Mouse (Mus musculus): ENCODE measurements around the gene Zbtb16. TPM values are rescaled to one million over a fixed set of nuclear protein-coding genes. Genes with fewer than 3 reads are reported as not detected.

Zbtb16 gene
- total and polyA plus RNA-seq, 3 experiments = 0.34 to 3.0 (median 0.90) TPM

DNA sequence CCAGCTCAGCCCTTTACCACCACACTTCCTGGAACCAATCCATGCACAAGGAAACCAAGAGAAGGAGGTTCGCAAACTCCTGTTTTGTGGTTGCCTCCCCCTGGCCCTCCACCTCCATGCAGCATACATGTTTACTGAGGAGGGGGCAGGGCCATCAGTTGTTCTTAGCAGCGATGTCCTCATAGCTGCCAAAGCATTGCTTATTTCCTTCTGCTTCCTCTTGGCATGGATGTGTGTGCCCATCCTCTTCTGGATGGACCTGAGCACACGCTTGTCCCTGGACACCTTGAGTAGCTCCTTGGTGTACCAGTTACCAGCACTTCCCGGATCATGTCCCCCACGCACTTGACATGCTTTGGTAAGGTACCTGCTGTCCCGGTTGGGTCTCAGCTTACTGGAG, 64.5 kb downstream of the Zbtb16 start:
- no peaks in the 10 kb centered on the region for H3K79me2 ChIP-seq (replicated peaks; ENCODE audit: control insufficient read depth, extremely low read depth, insufficient read depth, poor library complexity, severe bottlenecking)
- H3K27ac ChIP-seq (ENCODE audit: insufficient read depth, low read depth) = no peak overlapping the region
- no peaks in the 10 kb centered on the region for H3K4me1 ChIP-seq (ENCODE audit: control insufficient read depth in 1 of 2, insufficient read depth in 2 of 2)
- no peak for TF ChIP-seq MAX (IDR thresholded peaks at IDR 0.05; ENCODE audit: low read length)
- TF ChIP-seq JUN (IDR thresholded peaks at IDR 0.05; ENCODE audit: insufficient read depth, low read depth, low read length) = no peak
- no peak for TF ChIP-seq USF2 (conservative IDR thresholded peaks at IDR 0.05; ENCODE audit: low read depth, low read length)
- no peak for TF ChIP-seq NRF1 (IDR thresholded peaks at IDR 0.05; ENCODE audit: low read depth, low read length)
- H3K9me3 ChIP-seq (replicated peaks; ENCODE audit: low read length) = no peaks in the 10 kb centered on the region
- H3K9ac ChIP-seq (ENCODE audit: insufficient read depth, low read depth) = no peak overlapping the region
- H3K4me2 ChIP-seq (ENCODE audit: insufficient read depth, low read depth, poor library complexity, severe bottlenecking) = no peak overlapping the region
- H3K4me3 ChIP-seq (replicated peaks in 1 of 3; ENCODE audit: low read depth in 2 of 3, low read length in 2 of 3, poor library complexity in 1 of 3) = no peak overlapping the region
- no peaks in the 10 kb centered on the region for H3K27me3 ChIP-seq (replicated peaks)
- in situ Hi-C loops (cut with MboI; ENCODE audit: low pct_ligation_motif_present, low pct_unique_long_range_greater_than_20kb, low sequenced_read_pairs) = no loop called here
- peaks cover 4 to 7% of the 10 kb centered on the region in 2 experiments for H3K36me3 ChIP-seq (replicated peaks in 1 of 2; ENCODE audit: control insufficient read depth in 1 of 2, insufficient read depth in 1 of 2, low read length in 1 of 2)
- no peak for DNase-seq (ENCODE audit: extremely low read depth)
- dilution Hi-C loops (cut with MboI; ENCODE audit: extremely low pct_ligation_motif_present, extremely low pct_unique_long_range_greater_than_20kb, low sequenced_read_pairs) = no loop called here

DNA sequence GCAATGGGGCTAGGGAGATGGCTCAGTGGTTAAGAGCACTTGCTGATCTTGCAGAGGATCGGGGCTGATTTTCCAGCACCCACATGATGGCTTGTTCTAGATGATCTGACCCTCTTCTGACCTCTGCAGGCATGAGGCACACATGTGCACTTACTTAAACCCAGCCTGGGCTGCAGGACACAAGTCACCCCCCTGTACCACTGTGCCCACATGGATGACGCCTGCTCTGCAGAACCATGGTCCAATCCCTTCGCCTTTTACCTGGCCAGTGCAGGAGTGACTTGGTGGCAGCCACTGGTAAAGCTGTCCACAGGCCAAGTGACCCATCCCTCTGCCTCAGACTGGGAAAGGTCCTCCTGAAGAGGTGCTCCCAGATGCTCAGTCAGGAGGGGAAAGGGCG, 67.1 kb downstream of the Zbtb16 start:
- TF ChIP-seq ZC3H11A (IDR thresholded peaks at IDR 0.05; ENCODE audit: low read depth, low read length) = no peak
- TF ChIP-seq ZNF384 (IDR thresholded peaks at IDR 0.05; ENCODE audit: low read depth, low read length) = no peak
- no peak for TF ChIP-seq KAT2A (IDR thresholded peaks at IDR 0.05; ENCODE audit: insufficient replicate concordance, low read length)
- TF ChIP-seq USF2 (conservative IDR thresholded peaks at IDR 0.05; ENCODE audit: low read depth, low read length) = no peak
- TF ChIP-seq EP300 (IDR thresholded peaks at IDR 0.05; ENCODE audit: low read length) = no peak
- no peak for TF ChIP-seq ZKSCAN1 (IDR thresholded peaks at IDR 0.05; ENCODE audit: borderline replicate concordance, low read depth, low read length)
- no peak for TF ChIP-seq ELF1 (IDR thresholded peaks at IDR 0.05; ENCODE audit: low read depth, low read length)
- TF ChIP-seq CHD2 (IDR thresholded peaks at IDR 0.05; ENCODE audit: low read length) = no peak
- TF ChIP-seq UBTF (IDR thresholded peaks at IDR 0.05; ENCODE audit: low read depth, low read length) = no peak
- no peak for TF ChIP-seq RCOR1 (conservative IDR thresholded peaks at IDR 0.05; ENCODE audit: low read depth, low read length)
- no peak for DNase-seq (ENCODE audit: extremely low read depth)
- no peak overlapping the region for H3K4me3 ChIP-seq (replicated peaks in 1 of 3; ENCODE audit: low read depth in 2 of 3, low read length in 2 of 3, poor library complexity in 1 of 3)
- peaks cover 4 to 7% of the 10 kb centered on the region in 2 experiments for H3K36me3 ChIP-seq (replicated peaks in 1 of 2; ENCODE audit: control insufficient read depth in 1 of 2, insufficient read depth in 1 of 2, low read length in 1 of 2)
- H3K4me2 ChIP-seq (ENCODE audit: insufficient read depth, low read depth, poor library complexity, severe bottlenecking) = no peak overlapping the region
- H3K9me3 ChIP-seq (replicated peaks; ENCODE audit: low read length) = no peaks in the 10 kb centered on the region
- no peaks in the 10 kb centered on the region for H3K4me1 ChIP-seq (ENCODE audit: control insufficient read depth in 1 of 2, insufficient read depth in 2 of 2)
- H3K79me2 ChIP-seq (replicated peaks; ENCODE audit: control insufficient read depth, extremely low read depth, insufficient read depth, poor library complexity, severe bottlenecking) = no peaks in the 10 kb centered on the region
- no peak overlapping the region for H3K9ac ChIP-seq (ENCODE audit: insufficient read depth, low read depth)
- no peaks in the 10 kb centered on the region for H3K27me3 ChIP-seq (replicated peaks)
- H3K27ac ChIP-seq (ENCODE audit: insufficient read depth, low read depth) = no peak overlapping the region
- in situ Hi-C loops (cut with MboI; ENCODE audit: low pct_ligation_motif_present, low pct_unique_long_range_greater_than_20kb, low sequenced_read_pairs) = no loop called here
- dilution Hi-C loops (cut with MboI; ENCODE audit: extremely low pct_ligation_motif_present, extremely low pct_unique_long_range_greater_than_20kb, low sequenced_read_pairs) = no loop called here
